Mouse (Mus musculus) spleen, postnatal 36 days (tissue): Measurements from ENCODE around the gene Gm20431.
"Not testable (repeated sequence)": the region's sequence is repeated elsewhere in the genome, so short reads cannot be mapped to it uniquely, and the experiment has no call there.

Experiments
- DNase-seq, 2 experiments: peaks; one replicate each; pipeline ENCODE4 v3.0.0; 2022; ENCODE audit warnings: low spot score in 2 of 2, mixed read lengths in 1 of 2

Gm20431 gene

GRCm38 (mm10) chr2:167631591-167632448, 29.5 kb downstream of the Gm20431 start, which contains the start of gene Ube2v1:
Gene Ube2v1 (minus strand): TSS chr2:167632095.
- DNase-seq: peak; percentile 99

- peak in 1 of 2 experiments; percentile 29 for DNase-seq
These were observed 30.1 kb downstream of the Gm20431 start for GRCm38 (mm10) chr2:167631181-167631590.

- DNase-seq: no peak
These were observed 30.9 kb downstream of the Gm20431 start for GRCm38 (mm10) chr2:167630421-167630820.

GRCm38 (mm10) chr2:167629665-167630209, 31.6 kb downstream of the Gm20431 start:
- no peak for DNase-seq

- peak; percentile 75 to 89 for DNase-seq
These were observed 32.4 kb downstream of the Gm20431 start for GRCm38 (mm10) chr2:167628872-167629271.

- no peak for DNase-seq
These were observed 34.3 kb downstream of the Gm20431 start for GRCm38 (mm10) chr2:167627019-167627418.

- no peak for DNase-seq
These were observed 35.6 kb downstream of the Gm20431 start for GRCm38 (mm10) chr2:167625670-167626069.

- DNase-seq: no peak
These were observed 36.8 kb downstream of the Gm20431 start for GRCm38 (mm10) chr2:167624368-167625075.

- no peak for DNase-seq
These were observed 38.3 kb downstream of the Gm20431 start for GRCm38 (mm10) chr2:167622965-167623364.

GRCm38 (mm10) chr2:167622352-167622751, 38.9 kb downstream of the Gm20431 start:
- DNase-seq: no peak

GRCm38 (mm10) chr2:167621255-167622087, 39.8 kb downstream of the Gm20431 start:
- peak in 1 of 2 experiments; percentile 29 for DNase-seq

DNA sequence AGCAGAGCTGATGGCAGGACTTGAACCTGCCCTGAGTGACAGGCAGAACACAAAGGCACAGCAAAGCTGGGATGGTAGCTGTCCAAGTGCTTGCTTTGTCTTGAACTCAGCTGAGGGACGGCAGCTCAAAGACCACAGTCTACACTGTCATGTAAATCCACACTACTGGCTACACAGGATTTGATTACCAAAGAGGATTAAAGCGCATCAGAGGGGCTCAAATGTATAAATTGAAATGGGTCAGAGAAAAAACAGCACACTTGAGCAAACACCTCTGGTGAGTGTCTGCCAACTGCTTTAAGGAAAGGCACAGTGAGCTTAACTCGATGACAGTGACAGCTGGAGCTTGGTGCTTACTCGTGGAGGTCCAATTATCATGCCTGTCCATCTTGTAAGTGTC, 43.8 kb downstream of the Gm20431 start:
- no peak for DNase-seq

DNA sequence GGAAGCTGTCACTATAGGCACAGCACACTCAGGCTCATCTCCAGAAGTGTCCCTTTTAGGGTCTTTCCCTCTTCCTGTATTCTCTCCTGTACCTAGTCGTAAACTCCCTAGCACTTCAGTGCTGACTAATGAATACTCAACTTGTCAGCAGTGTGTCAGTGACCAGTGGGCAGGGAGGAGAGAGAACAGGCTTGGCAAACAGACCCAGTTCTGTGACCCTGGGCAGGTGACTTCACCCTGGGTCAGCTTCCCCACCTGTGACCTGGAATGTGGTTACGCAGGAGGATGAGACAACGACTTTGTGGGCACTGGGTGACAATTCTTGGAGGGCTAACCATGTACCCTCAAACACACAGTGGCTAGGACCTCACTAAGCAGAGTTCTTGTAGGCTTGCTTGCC, 44.3 kb downstream of the Gm20431 start:
- DNase-seq: no peak

GRCm38 (mm10) chr2:167613335-167613734, 48.0 kb downstream of the Gm20431 start:
- not testable (repeated sequence) for DNase-seq

GRCm38 (mm10) chr2:167612122-167612521, 49.2 kb downstream of the Gm20431 start:
- no peak for DNase-seq

- DNase-seq: no peak
These were observed 50.0 kb downstream of the Gm20431 start for GRCm38 (mm10) chr2:167611287-167611686.

DNA sequence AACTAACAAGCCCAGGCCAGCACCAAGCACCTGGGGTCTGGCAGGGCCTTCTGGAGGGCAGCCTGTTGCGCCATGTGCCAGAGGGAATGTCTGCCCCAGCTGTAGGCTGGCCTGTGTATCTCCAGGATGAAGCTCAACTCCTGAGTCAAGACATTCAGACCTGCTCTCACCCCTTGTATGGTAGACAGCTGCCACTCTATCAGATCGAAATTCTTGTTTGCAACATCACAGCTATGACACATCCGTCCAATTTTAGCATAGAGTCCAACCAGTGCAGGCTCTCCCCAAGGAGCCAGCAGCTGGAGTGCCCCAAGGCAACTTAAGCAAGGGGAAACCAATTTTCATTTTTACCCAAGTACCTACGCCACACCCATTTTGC, 54.6 kb downstream of the Gm20431 start:
- DNase-seq: no peak

GRCm38 (mm10) chr2:167605817-167606744, 55.2 kb downstream of the Gm20431 start:
- no peak for DNase-seq

- DNase-seq: peak; percentile 78 to 82
These were observed 56.0 kb downstream of the Gm20431 start for GRCm38 (mm10) chr2:167605178-167605794.

DNA sequence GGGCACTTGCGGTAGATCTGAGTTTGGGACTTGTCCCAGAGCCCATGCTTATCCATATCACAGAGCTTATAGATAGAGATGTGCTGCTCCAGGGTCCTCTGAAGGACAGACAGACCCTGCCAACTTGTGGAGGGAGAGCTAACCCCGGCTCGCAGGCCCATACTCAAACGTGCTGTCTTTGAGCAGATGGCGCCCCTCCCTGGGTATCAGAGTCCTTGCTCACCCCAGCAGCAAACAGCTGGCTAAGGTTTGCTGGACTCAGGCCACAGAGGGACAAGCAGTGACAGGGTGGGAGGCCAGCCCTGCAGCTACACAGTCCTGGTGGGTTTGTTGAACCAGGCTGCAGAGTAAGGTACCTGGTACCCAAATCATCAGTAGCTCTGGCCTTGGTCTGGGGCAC, 58.3 kb downstream of the Gm20431 start:
- DNase-seq: no peak
